Mouse (Mus musculus) forebrain, embryonic 11.5 days (tissue): ENCODE results near the gene Fam189b. TPM values are rescaled to one million over a fixed set of nuclear protein-coding genes. Genes with fewer than 3 reads are reported as not detected.
A peak's percentile ranks its signal among the peaks of the same experiment; 100 is the strongest.

Experiments used
- ATAC-seq: fragments of 200-750 bp; cut with Nextera tagmentation; replicated peaks from 2 replicates; pipeline ENCODE4 v1.8.0; 2017; ENCODE audit warnings: moderate TSS enrichment; ENCODE audit not compliant: low FRiP score
- DNase-seq: peaks from one replicate; pipeline ENCODE4 v3.0.0-alpha.2; 2017; ENCODE audit warnings: low spot score
- H3K27ac ChIP-seq: fragments of 300-500 bp; sonication (generic); 2 replicates; pipeline ENCODE4 v1.5.1; 2014; ENCODE audit warnings: low read depth, low read length
- H3K27me3 ChIP-seq: fragments of 300-500 bp; sonication (generic); 2 replicates; pipeline ENCODE4 v1.6.1; 2014; ENCODE audit warnings: mild to moderate bottlenecking, low read length, mixed read lengths; ENCODE audit not compliant: control insufficient read depth, insufficient read depth
- H3K36me3 ChIP-seq: fragments of 300-500 bp; sonication (generic); 2 replicates; pipeline ENCODE4 v1.6.1; 2014; ENCODE audit warnings: mild to moderate bottlenecking, low read length, moderate library complexity, mixed read lengths; ENCODE audit not compliant: control insufficient read depth, insufficient read depth
- H3K4me1 ChIP-seq: fragments of 300-500 bp; sonication (generic); replicated peaks from 2 replicates; pipeline ENCODE4 v1.6.1; 2014; ENCODE audit warnings: low read length, mixed read lengths; ENCODE audit not compliant: control insufficient read depth, insufficient read depth
- H3K4me2 ChIP-seq: fragments of 300-500 bp; sonication (generic); 2 replicates; pipeline ENCODE4 v1.6.1; 2014; ENCODE audit warnings: low read depth, mild to moderate bottlenecking, low read length, moderate library complexity, mixed read lengths; ENCODE audit not compliant: severe bottlenecking
- H3K4me3 ChIP-seq: fragments of 300-500 bp; sonication (generic); 2 replicates; pipeline ENCODE4 v1.5.1; 2014; ENCODE audit warnings: low read depth, low read length
- H3K9ac ChIP-seq: fragments of 300-500 bp; sonication (generic); 2 replicates; pipeline ENCODE4 v1.6.1; 2014; ENCODE audit warnings: low read length
- H3K9me3 ChIP-seq: fragments of 300-500 bp; sonication (generic); 2 replicates; pipeline ENCODE4 v1.6.1; 2016; ENCODE audit warnings: low read length, mixed read lengths; ENCODE audit not compliant: control insufficient read depth
- WGBS: fragments of 180-500 bp; shearing (Covaris S2); extraction: QIAGEN DNeasy Blood & Tissue Kit; methylation state at CpG from one replicate; pipeline ENCODE4 v1.1.7; 2014; 5-methylcytosine and 5-hydroxymethylcytosine counted together
- polyA plus RNA-seq: library from polyadenylated mRNA; unstranded; fragments of >200 nt; fragmentation: Nextera tagmentation; extraction: Ambion mirVana; gene quantifications from 2 replicates; pipeline ENCODE4 v1.2.1, GENCODE M21; 2014

Gene Fam189b
- polyA plus RNA-seq, 1 experiment from 2014 or later, result 26.3 TPM

GRCm38 (mm10) chr3:89206079-89206478, 23.1 kb downstream of the Fam189b start:
- no peak overlapping the region for H3K4me2 ChIP-seq
- no peak for ATAC-seq
- no peaks in the 10 kb centered on the region for H3K9me3 ChIP-seq
- WGBS, result 94% methylated on average over 7 of the region's 7 CpGs
- DNase-seq, result peak; percentile 43
- no peak overlapping the region for H3K9ac ChIP-seq
- H3K36me3 ChIP-seq, result no peaks in the 10 kb centered on the region; the same call in 1 of the 2 replicates
- peaks cover 4% of the 10 kb centered on the region for H3K4me1 ChIP-seq
- H3K27me3 ChIP-seq, result no peaks in the 10 kb centered on the region
- H3K4me3 ChIP-seq, result no peak overlapping the region
- no peak overlapping the region for H3K27ac ChIP-seq

- Histone ChIP-seq H3K4me1 (peaks cover 4% of the 10 kb centered on the region), H3K27ac (no peak overlapping the region), H3K4me2 (no peak overlapping the region), H3K9me3 (no peaks in the 10 kb centered on the region), H3K27me3 (no peaks in the 10 kb centered on the region), H3K4me3 (no peak overlapping the region), H3K36me3 (no peaks in the 10 kb centered on the region; the same call in 1 of the 2 replicates), H3K9ac (no peak overlapping the region)
- DNase-seq (peak; percentile 50), ATAC-seq (no peak)
- WGBS, result 90% methylated on average over 2 of the region's 2 CpGs
Observed at GRCm38 (mm10) chr3:89206695-89207094, 23.8 kb downstream of the Fam189b start.

- no peak overlapping the region for H3K4me3 ChIP-seq
- DNase-seq, result peak; percentile 44
- no peak overlapping the region for H3K9ac ChIP-seq
- peaks cover 10% of the 10 kb centered on the region for H3K4me1 ChIP-seq
- ATAC-seq, result no peak
- no peaks in the 10 kb centered on the region for H3K9me3 ChIP-seq
- no peak overlapping the region for H3K4me2 ChIP-seq
- H3K27ac ChIP-seq, result no peak overlapping the region
- no peaks in the 10 kb centered on the region for H3K27me3 ChIP-seq
- 93% methylated on average over 13 of the region's 13 CpGs for WGBS
- no peaks in the 10 kb centered on the region; the same call in 1 of the 2 replicates for H3K36me3 ChIP-seq
Observed at GRCm38 (mm10) chr3:89208075-89208657, 25.2 kb downstream of the Fam189b start.

DNA sequence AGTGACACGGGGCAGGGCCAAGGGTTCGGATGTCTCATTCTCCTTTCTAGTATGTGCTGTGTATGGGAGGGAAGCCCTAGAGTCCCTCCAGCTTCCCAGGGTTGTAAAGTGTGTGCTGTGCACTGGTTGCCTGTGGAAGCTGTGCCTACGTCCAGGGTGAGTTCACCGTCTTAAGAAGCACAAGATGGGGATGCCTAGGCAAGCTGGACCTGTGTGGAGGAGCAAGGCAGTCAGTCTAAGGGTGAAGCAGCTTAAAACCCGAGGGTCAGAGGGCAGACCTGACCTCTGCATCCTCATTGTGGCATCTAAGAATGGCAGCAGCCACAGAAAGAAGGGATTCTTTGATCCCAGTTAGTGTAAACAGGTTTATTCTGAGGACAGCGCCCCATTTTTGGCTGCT, 25.8 kb downstream of the Fam189b start:
- Histone ChIP-seq H3K4me2 (no peak overlapping the region), H3K9me3 (no peaks in the 10 kb centered on the region), H3K9ac (no peak overlapping the region), H3K4me1 (0 out of 2 replicates have a peak, but pooled peaks cover 7% of the 10 kb centered on the region), H3K27me3 (no peaks in the 10 kb centered on the region), H3K36me3 (no peaks in the 10 kb centered on the region; the same call in 1 of the 2 replicates), H3K4me3 (no peak overlapping the region), H3K27ac (no peak overlapping the region)
- ATAC-seq, result no peak
- no peak for DNase-seq
- 89% methylated on average over 6 of the region's 6 CpGs for WGBS

DNA sequence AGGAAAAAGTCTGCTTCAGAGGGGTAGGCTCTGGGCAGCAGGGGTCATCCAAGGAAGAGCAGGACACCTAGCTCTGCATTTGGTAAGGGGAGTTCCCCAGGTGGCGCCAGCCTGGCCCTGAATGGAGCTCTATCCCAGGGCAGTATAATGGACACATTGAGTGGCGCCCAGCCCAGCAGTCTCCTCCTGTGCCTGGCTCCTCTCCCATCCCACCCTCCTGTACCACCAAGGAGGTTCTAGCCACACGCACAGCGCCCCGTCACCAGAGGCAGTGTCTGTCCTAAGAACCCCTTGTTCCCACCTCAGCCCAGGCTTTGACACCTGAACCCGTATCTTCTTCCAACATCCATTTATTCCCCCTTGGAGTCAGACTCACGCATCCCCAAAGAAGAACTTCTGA, 26.8 kb downstream of the Fam189b start:
- no peaks in the 10 kb centered on the region for H3K27me3 ChIP-seq
- no peaks in the 10 kb centered on the region; the same call in 1 of the 2 replicates for H3K36me3 ChIP-seq
- 92% methylated on average over 7 of the region's 7 CpGs for WGBS

GRCm38 (mm10) chr3:89210162-89210561, 27.2 kb downstream of the Fam189b start:
- Histone ChIP-seq H3K27ac (no peak overlapping the region), H3K9ac (no peak overlapping the region), H3K27me3 (no peaks in the 10 kb centered on the region), H3K4me3 (no peak overlapping the region), H3K4me2 (no peak overlapping the region), H3K36me3 (no peaks in the 10 kb centered on the region; the same call in 1 of the 2 replicates), H3K9me3 (no peaks in the 10 kb centered on the region), H3K4me1 (peaks cover 10% of the 10 kb centered on the region)
- 88% methylated on average over 13 of the region's 13 CpGs for WGBS
- ATAC-seq, result no peak
- no peak for DNase-seq

More for the DNA sequence above, 26.8 kb downstream of the Fam189b start:
- Histone ChIP-seq H3K27ac (no peak overlapping the region), H3K4me3 (no peak overlapping the region), H3K9ac (no peak overlapping the region), H3K4me2 (no peak overlapping the region), H3K9me3 (no peaks in the 10 kb centered on the region), H3K4me1 (peaks cover 8% of the 10 kb centered on the region; the same call in 1 of the 2 replicates)
- DNase-seq (peak; percentile 37), ATAC-seq (no peak)

DNA sequence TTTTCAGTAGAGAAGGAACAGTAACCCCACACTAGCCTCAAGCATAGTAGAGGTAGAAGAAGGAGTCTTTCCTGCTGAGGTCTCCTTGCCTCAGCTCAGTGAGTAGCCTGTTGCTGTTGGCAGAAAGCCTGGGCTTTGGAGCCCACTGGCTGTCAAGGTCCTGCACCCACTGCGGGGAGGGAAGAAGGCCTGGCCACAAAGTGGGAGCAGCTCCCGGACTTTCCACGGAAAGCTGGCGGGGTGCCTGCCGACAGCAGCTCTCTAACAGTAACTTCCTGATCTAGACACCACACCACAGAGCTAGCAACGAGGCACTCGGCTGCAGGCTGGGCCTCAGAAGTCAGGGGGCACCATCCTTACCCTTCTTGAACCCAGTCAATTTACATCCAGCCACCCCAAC, 27.8 kb downstream of the Fam189b start:
- no peaks in the 10 kb centered on the region for H3K9me3 ChIP-seq
- no peak for ATAC-seq
- no peak overlapping the region for H3K9ac ChIP-seq
- WGBS, result 90% methylated on average over 7 of the region's 7 CpGs
- H3K36me3 ChIP-seq, result no peaks in the 10 kb centered on the region; the same call in 1 of the 2 replicates
- DNase-seq, result no peak
- no peak overlapping the region for H3K27ac ChIP-seq
- H3K4me3 ChIP-seq, result no peak overlapping the region
- H3K4me1 ChIP-seq, result peaks cover 16% of the 10 kb centered on the region
- no peak overlapping the region for H3K4me2 ChIP-seq
- H3K27me3 ChIP-seq, result no peaks in the 10 kb centered on the region

GRCm38 (mm10) chr3:89213803-89214530, 31.0 kb downstream of the Fam189b start:
- Histone ChIP-seq H3K27me3 (no peaks in the 10 kb centered on the region), H3K4me3 (peak overlapping the region; percentile 81), H3K4me2 (peak overlapping the region; percentile 87), H3K9ac (peak overlapping the region; percentile 80), H3K9me3 (no peaks in the 10 kb centered on the region), H3K4me1 (peaks cover 23% of the 10 kb centered on the region), H3K36me3 (no peaks in the 10 kb centered on the region; the same call in 1 of the 2 replicates), H3K27ac (peak overlapping the region; percentile 99)
- DNase-seq, result peak; percentile 97
- WGBS, result under 1% methylated on average over 69 of the region's 69 CpGs
- ATAC-seq, result peak; percentile 87
